Mouse (Mus musculus) left cerebral cortex, postnatal 4 days (tissue): ENCODE data around the gene Dennd5a. TPM values are rescaled to one million over a fixed set of nuclear protein-coding genes. Genes with fewer than 3 reads are reported as not detected.
A peak's percentile ranks its signal among the peaks of the same experiment; 100 is the strongest.
"Not testable (repeated sequence)": the region's sequence is repeated elsewhere in the genome, so short reads cannot be mapped to it uniquely, and the experiment has no call there.

ENCODE experiments used
- DNase-seq: peaks from one replicate; pipeline ENCODE4 v3.0.0-alpha.2; 2022
- intact Hi-C: fragments of 180-260 bp; cut with DNase I; formaldehyde crosslinking; loops from one replicate; pipeline ENCODE4 v1.15.1; 2025
- total RNA-seq, 2 experiments: library from RNA; stranded (reverse); gene quantifications; 2 replicates each; pipeline ENCODE4 v1.2.3; 2021

Dennd5a gene
- 100 to 1,000 TPM; 123 to 135 TPM for total RNA-seq

DNA sequence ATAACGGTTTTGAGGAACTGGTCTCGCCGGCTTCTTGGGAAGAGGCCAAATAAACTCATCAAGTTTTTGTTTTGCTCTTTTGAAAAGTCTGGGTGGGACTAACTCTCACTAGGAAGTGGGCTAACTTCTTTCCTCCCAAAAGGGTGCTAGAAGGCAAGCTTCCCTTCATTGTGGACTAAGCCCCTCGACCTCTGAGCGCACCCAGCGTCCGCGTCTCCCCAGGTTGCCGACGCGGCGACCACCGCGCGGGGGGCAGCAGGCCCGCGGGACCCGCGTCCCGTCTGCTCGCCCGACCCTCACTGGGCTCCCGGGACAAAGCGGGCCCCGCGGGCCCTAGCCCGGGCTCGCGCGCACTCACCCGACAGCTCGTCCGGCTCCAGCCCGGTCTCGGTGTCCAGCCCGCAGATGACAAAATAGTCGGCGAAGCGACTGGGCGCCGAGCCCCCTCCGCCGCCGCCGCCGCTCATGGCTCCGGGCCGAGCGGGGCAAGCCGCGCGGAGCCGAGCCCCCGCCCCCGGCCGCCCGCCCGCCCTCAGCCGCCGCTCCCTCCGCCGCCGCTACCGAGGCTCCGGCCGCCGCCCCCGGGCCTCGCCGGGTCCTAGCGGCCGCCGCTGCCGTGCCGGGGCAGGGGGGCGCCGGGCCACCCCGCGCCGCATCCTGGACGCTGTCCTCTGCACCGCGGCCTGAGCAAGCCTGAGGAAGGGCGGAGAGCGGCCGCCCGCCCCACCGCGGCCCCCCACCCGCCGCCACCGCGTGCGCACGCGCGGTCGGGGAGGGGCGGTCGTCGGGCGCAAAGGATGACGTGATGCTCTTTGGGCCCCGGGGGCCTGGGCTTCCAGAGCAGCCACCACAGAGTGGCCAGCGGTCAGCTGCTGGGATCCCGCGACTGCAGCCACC is at the start of gene Dennd5a:
TSS of gene Dennd5a (minus strand) at position 755 of the 897 bp plus-strand sequence.
- intact Hi-C loops = no loop called here
- DNase-seq = peak; percentile 89

DNA sequence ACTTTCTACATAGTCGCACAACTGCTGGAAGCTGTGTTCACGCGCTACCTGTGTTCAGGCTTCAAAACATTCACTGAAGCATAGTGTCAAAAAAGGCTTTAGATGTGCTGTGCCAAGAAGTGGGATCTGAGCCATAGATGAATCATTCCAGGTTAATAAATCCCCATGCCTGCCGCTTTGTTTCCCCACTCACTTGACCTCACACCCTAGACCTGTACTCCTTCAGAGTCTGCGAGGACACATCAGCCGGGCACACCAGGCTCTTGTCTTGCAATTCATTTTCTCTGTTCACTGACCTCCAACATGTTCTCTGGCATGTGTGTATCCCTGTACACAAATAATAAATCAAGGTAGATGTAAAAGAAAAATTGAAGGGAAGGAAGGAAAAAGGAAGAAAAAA is 48.8 kb upstream of the Dennd5a start:
- intact Hi-C loops = no loop called here
- DNase-seq = no peak

DNA sequence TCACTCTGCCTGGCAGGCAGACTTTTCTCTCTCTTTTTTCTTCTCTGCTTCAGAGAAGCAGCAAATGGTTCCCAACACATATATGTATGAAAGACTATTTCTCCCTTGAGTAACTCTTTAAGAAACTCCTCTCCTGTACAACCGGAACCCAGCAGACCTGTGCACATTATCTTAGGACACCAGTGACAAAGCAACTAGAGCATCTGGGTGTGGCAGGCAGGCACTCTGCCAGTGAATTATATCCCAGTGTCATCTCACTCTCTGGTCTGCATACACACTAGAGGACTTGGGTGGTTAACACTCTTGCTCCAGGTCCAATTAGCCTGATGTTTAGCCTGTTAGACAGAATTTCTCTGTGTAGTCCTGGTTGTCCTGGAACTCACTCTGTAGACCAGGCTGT is 48.2 kb upstream of the Dennd5a start:
- no peak for DNase-seq
- intact Hi-C loops = no loop called here

DNA sequence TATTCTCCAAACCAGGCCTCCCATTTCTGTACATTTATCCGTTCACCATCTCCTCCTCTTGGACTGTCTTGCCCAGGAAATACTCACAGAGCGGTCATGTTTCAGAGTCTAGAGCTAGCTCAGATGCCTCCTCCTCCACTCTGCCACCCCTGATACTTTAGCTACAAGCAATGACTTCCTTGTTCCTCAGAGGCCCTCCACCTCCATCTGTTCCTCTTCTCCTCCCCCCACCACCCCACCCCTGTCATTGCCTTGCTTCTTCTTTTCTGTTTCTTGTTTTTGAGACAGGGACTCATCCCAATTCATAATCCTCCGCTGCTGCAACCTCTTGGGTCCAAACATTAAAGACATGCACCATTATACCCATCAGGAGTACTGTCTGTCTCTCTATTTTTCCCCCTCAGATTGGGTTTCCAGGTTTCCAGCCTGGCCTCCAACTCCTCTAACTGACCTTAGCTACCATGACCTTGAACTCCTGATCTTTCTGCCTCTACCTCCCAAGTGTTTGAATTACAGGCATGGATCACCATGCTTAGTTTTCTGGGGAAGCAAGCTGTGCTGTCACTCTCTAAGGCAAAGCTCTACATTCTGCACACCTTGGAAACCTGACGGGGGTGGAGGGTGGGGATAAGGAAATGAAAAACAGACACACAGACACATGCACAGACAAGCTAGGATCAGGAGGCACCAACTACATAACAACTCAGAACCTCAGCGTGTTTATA is 46.4 kb upstream of the Dennd5a start:
- intact Hi-C loops = no loop called here

DNA sequence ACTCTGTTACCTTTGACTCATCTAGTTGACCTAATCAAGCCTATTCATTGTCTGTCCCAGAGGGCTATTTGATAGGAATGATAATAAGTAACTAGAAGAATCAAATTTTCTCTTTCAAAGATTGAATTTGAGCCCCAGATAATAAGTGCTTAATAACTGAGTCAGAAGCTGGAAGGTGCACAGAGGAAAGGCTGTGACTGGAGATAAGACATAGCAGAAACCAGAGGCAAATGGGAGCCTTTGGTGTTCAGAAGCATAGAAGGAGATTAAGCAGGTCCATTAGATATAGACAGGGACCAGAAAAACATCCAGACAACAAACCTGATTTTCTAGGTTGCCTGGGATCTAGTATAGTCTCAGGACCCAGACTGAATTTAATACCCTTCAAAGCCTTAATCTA is 45.7 kb upstream of the Dennd5a start:
- no peak for DNase-seq
- intact Hi-C loops = no loop called here

More for the DNA sequence above, 46.4 kb upstream of the Dennd5a start:
- DNase-seq = no peak

DNA sequence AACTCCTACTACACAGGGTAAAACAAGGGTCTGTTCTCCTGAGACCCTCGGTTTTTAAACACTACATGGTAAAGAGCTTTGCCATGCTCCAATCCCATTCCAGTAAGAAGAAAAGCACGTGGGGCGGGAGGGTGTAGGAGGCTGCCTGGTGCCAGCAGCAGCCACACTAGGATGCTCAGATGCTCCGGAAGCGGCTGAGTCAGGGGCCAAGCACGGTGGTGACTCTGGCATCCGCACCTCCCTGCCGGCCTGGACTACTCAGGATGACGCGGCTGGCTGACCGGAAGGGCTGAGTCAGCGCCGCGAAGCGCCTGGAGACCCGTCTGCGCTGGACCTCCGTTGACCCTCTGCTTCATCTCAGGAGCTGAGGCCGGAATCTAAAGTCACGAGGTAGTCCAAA is 42.7 kb upstream of the Dennd5a start:
- DNase-seq = peak; percentile 35
- intact Hi-C loops = no loop called here

DNA sequence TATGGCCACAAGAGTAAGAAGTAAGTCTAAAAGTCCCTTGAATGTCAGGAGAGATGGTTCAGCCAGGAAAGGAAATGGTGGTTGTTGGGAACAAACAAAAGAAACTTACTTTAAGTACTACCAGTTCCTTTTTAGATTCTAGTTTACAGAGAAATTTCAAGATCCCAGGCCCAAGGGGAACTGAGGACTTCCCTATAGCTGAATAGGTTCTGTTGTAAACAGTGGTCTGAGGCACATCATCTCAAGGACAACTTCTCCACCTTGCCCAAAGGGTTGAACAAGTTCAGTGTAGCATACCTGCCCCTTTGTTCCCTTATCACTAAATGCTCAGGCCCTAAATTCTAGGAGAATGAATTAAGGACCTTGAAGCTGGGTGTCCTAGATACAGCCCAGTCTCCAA is 41.8 kb upstream of the Dennd5a start:
- no peak for DNase-seq
- intact Hi-C loops = no loop called here

DNA sequence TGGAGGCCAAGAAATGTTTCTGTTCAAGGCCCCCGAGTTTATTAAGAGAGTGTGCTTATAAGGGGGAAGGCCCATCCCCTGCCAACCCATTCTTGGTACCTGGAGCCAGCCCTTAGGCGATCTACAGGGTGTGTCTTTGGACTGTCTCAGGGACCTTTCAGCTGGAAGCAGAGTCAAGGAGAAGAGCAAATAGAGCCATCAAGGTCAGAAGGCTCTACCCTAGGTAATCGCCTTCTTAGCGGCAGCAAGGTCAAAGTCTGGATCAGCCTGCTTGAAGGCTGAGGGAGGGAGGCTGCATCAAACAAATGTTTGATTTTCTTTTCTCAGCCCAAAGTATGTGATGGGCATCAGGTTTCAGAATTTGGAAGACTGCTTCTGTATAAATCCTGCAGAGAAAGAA is 38.1 kb upstream of the Dennd5a start:
- intact Hi-C loops = no loop called here
- DNase-seq = no peak

DNA sequence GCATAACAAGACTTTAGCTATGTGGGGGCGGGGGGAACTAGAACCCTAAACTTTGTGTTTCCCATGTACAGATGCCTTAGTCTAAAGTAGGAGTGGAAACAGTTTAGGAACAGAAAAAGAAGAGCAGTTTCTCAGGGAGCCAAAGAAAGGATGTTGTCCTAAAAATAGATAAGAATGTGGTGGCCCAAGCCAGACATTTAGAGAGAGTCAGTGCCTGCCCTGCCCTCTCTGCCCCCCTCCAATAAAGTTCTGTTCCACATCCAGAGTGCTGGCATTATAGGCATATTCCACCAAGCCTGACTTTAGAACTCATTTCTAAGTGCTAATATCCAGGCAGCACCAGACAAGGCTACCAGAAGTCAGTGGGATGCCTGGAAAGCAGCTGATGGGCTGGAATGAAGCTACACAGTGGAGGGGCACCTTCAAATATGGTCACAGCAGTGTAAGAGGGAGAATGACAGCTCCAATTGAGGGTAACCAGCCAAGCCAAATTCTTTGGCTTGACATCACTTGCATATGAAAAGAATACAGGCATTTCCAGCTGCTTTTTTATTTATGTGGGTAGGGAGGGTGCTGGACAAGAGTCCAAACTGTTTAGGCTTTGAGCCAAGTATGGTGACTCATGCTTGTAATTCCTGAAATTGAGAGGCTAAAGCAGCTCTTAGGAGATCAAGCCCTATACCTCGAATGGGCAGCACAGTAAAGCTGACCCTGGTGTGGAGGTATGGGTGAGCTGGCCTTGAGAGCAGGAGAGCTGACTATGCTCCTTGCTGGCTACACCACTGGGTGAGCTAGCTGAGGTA is 33.1 kb upstream of the Dennd5a start:
- DNase-seq = peak; percentile 19
- intact Hi-C loops = no loop called here

DNA sequence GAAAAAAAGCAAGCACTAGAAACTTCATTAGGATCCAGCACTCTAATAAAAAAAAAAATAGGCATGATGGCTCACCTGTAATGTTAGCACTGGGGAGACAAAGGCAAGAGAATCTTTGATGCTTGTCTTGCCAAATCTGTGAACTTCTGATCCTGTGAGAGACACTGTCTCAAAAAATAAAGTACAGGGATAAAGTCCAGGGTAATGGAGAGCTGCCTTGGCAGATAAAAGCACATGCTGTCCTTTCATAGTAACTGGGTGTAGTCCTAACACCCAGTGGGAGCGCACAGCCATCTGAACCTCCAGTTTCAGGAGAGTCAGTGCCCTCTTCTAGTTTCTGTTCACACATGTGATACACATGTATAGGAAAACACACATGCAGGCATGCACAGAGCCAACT is 31.0 kb upstream of the Dennd5a start:
- DNase-seq = no peak
- intact Hi-C loops = no loop called here

DNA sequence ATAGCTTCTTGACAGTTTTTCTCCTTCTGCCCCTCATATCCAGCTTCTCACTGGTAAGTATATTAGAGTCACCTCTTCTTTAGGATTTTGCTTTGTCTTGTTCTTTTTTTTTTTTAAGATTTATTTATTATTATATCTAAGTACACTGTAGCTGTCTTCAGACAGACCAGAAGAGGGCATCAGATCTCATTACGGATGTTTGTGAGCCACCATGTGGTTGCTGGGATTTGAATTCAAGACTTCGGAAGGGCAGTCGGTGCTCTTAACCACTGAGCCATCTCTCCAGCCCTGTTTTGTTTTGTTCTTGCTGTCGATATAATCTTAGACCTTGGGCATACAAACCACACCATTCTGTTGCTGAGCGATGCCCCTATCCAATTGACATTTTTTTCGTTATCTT is 26.5 kb upstream of the Dennd5a start, which contains the start of gene Tmem41b:
TSS of gene Tmem41b (minus strand) at position 155 of the 400 bp plus-strand sequence.
- DNase-seq, intact Hi-C loops: not testable (repeated sequence)

DNA sequence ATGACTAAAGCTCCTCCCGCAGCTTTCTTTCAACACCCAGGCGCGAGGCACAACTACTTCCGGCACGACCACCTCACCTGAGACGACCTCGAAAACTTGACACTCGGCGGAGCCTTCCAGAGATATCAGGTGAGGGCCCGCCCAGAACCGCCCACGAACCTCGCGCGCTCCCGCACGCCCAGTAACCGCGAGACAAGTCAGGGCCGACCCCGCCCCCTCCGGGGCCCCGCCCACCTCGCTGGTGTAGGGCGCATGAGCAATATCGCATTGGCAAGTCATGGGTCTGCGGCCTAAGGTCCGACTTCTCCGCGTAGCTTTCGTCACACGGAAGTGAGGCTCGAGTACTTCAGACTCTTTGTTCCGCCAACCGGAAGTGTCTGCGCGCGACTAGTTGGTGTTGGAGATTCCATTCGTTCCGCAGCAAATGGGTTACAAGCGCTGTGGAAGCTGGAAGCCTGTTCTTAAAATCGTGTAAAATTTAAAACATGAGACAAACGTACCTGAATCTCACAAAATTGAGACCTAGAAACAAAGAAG is 25.9 kb upstream of the Dennd5a start:
- intact Hi-C loops = no loop called here
- DNase-seq = peak; percentile 99

DNA sequence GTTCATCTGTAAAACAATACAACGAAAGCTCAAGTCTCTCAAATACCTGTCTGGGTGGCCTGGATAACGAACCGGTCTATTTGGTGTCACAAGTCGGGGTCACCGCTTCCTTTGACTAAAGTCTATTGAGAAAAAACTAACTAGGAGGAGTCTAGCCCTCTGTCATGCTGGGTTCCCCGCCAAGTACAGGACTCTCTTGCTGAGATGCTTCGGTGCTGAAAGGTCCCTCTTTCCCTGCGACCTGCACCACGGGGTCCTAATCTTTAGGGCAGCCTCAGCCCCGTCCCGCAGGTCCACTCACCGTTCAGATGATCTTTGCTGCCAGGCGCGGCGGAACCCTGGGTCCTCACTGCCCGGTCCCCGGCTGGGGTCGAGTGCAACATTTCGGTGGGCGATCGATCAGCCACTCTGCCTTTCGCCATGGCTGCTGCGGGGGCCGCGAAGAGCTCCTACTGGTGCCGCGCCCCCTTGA is 25.4 kb upstream of the Dennd5a start:
- intact Hi-C loops = no loop called here
- no peak for DNase-seq

DNA sequence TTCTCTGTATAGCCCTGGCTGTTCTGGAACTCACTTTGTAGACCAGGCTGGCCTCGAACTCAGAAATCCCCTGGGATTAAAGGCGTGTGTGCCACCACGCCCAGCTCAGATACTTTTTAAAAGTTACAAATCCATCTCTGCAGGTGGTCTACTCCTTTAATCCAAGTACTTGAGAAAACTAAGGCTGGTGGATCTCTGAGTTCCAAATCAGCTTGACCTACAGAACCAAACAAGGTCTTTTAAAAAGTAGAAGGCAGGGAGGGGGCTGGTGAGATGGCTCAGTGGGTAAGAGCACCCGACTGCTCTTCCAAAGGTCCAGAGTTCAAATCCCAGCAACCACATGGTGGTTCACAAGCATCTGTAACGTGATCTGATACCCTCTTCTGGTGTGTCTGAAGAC is 24.3 kb upstream of the Dennd5a start:
- intact Hi-C loops, DNase-seq: not testable (repeated sequence)

DNA sequence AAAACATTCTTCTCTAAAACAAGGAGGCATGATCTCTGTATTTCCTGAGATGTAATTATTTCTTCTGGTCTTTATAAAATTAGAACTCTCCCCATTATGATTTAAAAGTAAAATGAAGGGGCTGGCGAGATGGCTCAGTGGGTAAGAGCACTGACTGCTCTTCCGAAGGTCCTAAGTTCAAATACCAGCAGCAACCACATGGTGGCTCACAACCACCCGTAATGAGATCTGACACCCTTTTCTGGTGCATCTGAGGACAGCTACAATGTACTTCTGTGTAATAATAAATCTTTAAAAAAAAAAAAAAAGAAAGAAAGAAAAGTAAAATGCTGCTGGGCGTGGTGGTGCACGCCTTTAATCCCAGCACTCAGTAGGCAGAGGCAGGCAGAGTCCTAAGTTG is 16.9 kb upstream of the Dennd5a start:
- peak; percentile 12 for DNase-seq
- intact Hi-C loops = loop anchor here (5.0 kb wide), 1 partner anchor 65 kb away; no protein-coding TSS in a partner anchor

DNA sequence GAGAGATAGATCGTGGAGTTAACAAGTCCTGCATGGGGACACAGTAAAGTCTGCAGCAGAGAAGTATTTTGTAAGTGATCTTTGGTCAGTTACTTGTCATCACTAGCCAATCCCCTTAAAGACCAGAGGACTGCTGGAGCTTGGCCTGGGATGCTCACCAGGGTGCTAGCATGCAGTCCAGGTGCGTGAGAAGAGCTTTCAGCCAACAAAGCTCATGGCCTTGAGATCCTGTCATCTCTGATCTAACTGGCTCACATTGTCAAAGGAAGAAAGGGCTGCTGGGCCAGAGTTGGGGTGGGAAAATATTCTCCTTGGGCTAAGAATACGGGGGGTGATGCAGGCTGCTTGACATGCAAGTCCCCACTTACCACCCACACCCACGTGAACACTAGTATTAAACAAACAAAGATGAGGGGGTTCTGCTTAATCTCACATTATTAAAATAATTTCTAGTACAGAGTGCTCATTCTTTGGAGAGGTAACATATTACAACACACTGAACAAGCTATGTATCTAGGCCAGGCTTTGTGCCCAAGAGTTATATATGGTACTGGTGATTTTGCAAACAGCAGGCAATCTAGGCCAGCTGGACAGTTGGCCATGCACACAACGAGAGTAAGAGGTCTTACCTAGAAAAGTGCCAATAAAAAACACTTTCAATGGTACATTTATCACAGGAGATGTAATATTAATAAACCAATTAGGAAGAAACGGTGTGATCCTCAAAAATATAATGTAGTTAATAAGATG is 15.9 kb upstream of the Dennd5a start:
- no peak for DNase-seq
- intact Hi-C loops = loop anchor here (5.0 kb wide), 1 partner anchor 66 kb away; no protein-coding TSS in a partner anchor

DNA sequence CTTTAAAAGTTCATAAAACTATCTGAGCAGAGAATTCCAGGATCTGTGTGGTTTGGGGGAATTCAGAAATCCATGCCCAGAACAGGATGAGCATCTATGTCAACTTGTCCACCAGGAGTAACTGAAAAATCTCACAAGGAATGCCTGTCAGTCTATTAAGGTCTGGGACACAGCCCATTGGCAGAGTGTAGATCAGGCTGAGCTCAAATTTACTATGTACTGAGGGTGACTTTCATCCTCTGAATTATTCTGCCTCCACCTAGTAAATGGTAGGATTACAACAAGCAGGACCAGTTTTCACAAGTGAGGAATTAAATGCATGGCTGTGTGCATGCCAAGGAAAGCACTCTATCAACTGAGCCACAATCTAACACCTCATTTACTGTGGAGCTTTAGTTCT is 9.3 kb upstream of the Dennd5a start:
- DNase-seq = no peak
- intact Hi-C loops = no loop called here

DNA sequence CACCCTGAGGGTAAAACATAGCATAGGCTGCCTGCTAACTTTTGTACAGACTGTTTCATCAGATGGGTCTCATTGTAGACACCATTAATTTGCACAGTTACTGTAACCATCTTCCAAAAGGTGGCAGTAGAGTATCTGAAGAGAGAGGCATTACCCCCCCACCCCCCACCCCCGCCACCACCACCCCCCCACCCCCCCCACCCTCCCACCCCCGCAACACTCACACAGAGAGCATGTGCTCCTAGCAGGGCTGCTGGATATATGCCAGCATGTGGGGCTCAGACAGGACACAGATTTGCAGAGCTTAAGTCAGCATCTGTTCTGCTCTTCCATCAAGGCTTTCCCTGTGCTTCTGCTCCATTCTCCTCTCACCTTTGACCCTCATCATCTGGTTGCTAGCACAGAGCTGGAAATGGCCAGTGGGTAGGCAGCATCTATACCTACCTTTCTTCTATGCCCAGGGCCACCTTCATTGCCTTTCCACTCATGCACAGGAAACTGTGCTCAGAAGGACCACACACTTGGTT is 8.7 kb upstream of the Dennd5a start:
- peak; percentile 91 for DNase-seq
- intact Hi-C loops = no loop called here

DNA sequence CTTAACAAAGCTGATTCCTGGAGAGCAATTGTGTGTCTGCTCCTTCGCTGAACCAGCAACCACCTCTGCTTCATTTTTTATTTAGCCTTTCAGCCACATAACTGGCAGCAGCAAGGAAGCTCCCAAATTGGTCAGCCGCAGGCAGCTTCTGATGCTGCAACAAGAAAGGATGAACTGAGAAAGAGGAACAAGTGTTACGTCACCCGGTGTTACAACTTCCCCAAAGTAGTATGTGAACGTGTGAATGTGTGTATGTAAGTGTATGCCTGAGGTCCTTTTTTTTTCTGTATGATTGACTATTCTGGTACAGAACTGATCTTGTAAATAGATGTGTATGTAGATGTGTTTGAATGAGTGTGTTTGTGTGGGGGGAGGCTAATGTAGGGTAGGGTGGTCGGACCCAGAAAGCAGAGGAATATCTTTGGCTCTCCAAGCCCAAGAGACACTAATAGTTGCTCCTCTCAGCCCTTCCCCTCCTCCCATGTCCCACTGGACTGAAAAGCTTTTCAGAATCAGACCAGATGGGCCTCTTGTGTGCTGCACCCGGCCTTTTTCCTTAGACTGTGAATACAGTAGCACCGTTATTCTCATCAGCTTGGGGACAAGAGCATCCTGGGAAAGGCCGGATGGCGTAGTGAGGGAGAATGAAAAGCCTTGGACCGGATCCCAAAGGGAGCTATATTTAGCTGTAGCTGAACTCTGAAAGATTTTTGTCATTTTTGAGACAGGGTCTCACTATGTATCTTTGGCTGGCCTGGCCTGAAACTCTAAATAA is 7.7 kb upstream of the Dennd5a start:
- intact Hi-C loops = no loop called here
- peak; percentile 34 for DNase-seq
